Mouse (Mus musculus) urinary bladder, postnatal 25 days (tissue): ENCODE results near the gene Arl4a.

Source experiments
- DNase-seq: peaks from one replicate; pipeline ENCODE4 v3.0.0; 2022; ENCODE audit warnings: low spot score

The Arl4a gene

GRCm38 (mm10) chr12:40037876-40038463, at the start of gene Arl4a:
Arl4a (minus strand) TSS chr12:40038025.
- DNase-seq: peak; percentile 80

GRCm38 (mm10) chr12:40085731-40086322, 48.0 kb upstream of the Arl4a start:
- DNase-seq: no peak

GRCm38 (mm10) chr12:40082453-40083238, 44.8 kb upstream of the Arl4a start:
- DNase-seq: no peak

- no peak for DNase-seq
Measured at GRCm38 (mm10) chr12:40082048-40082447, 44.2 kb upstream of the Arl4a start.

- no peak for DNase-seq
Measured at GRCm38 (mm10) chr12:40073660-40074059, 35.8 kb upstream of the Arl4a start.

- no peak for DNase-seq
Measured at GRCm38 (mm10) chr12:40047024-40047423, 9.2 kb upstream of the Arl4a start.

GRCm38 (mm10) chr12:40043816-40044585, 6.2 kb upstream of the Arl4a start:
- no peak for DNase-seq

GRCm38 (mm10) chr12:40040067-40040466, 2.2 kb upstream of the Arl4a start:
- DNase-seq: no peak

- peak; percentile 98 for DNase-seq
Measured at GRCm38 (mm10) chr12:40037226-40037813, 505 bp downstream of the Arl4a start.

- DNase-seq: no peak
Measured at GRCm38 (mm10) chr12:40036666-40037065, 1.2 kb downstream of the Arl4a start.

- DNase-seq: no peak
Measured at GRCm38 (mm10) chr12:40035506-40035905, 2.3 kb downstream of the Arl4a start.

GRCm38 (mm10) chr12:40029201-40029600, 8.6 kb downstream of the Arl4a start:
- DNase-seq: no peak

GRCm38 (mm10) chr12:40027846-40028245, 10.0 kb downstream of the Arl4a start:
- no peak for DNase-seq

- DNase-seq: no peak
Measured at GRCm38 (mm10) chr12:40027444-40027843, 10.4 kb downstream of the Arl4a start.

GRCm38 (mm10) chr12:40023918-40024317, 13.9 kb downstream of the Arl4a start:
- DNase-seq: no peak

- DNase-seq: no peak
Measured at GRCm38 (mm10) chr12:40023014-40023642, 14.7 kb downstream of the Arl4a start.

GRCm38 (mm10) chr12:40022344-40022743, 15.5 kb downstream of the Arl4a start:
- DNase-seq: no peak

- DNase-seq: no peak
Measured at GRCm38 (mm10) chr12:40017955-40018505, 19.8 kb downstream of the Arl4a start.

GRCm38 (mm10) chr12:40016648-40017460, 21.0 kb downstream of the Arl4a start:
- peak; percentile 19 for DNase-seq

GRCm38 (mm10) chr12:40016068-40016467, 21.8 kb downstream of the Arl4a start:
- no peak for DNase-seq
